Mouse (Mus musculus): ENCODE measurements at regions not wholly inside any gene's neighbourhood (a gene's known extent, or its start where the extent isn't known, plus 50 kb on each side); places are given as distances from the start of the nearest gene placed in this dataset.

GRCm38 (mm10) chr14:68447240-68447923 is 846.7 kb downstream of the Synb start:
- no peak for DNase-seq

GRCm38 (mm10) chr14:68433326-68433725 is 860.8 kb downstream of the Synb start:
- no peak for DNase-seq

- no peak for DNase-seq
These were observed 862.0 kb downstream of the Synb start for GRCm38 (mm10) chr14:68432111-68432510.

GRCm38 (mm10) chr14:68427235-68427634 is 866.9 kb downstream of the Synb start:
- no peak for DNase-seq

GRCm38 (mm10) chr14:68392440-68392839 is 901.7 kb downstream of the Synb start:
- DNase-seq, result no peak

- DNase-seq, result no peak
These were observed 902.2 kb downstream of the Synb start for GRCm38 (mm10) chr14:68391875-68392274.

- DNase-seq, result no peak
These were observed 912.4 kb downstream of the Synb start for GRCm38 (mm10) chr14:68381741-68382140.

GRCm38 (mm10) chr14:68367696-68368095 is 926.4 kb downstream of the Synb start:
- DNase-seq, result no peak

- no peak for DNase-seq
These were observed 930.2 kb downstream of the Synb start for GRCm38 (mm10) chr14:68363892-68364291.

GRCm38 (mm10) chr14:68361998-68362397 is 932.1 kb downstream of the Synb start:
- DNase-seq, result no peak

GRCm38 (mm10) chr14:68361481-68361880 is 932.6 kb downstream of the Synb start:
- DNase-seq, result no peak

GRCm38 (mm10) chr14:68356396-68356795 is 937.7 kb downstream of the Synb start:
- DNase-seq, result no peak

- DNase-seq, result no peak
These were observed 938.6 kb downstream of the Synb start for GRCm38 (mm10) chr14:68355462-68355905.

- no peak for DNase-seq
These were observed 948.6 kb downstream of the Synb start for GRCm38 (mm10) chr14:68345527-68345926.

GRCm38 (mm10) chr14:68344715-68345114 is 949.4 kb downstream of the Synb start:
- DNase-seq, result no peak

GRCm38 (mm10) chr14:68338440-68338839 is 955.7 kb downstream of the Synb start:
- DNase-seq, result no peak

- DNase-seq, result no peak
These were observed 969.0 kb downstream of the Synb start for GRCm38 (mm10) chr14:68325061-68325460.

- DNase-seq, result peak; percentile 74
These were observed 971.1 kb downstream of the Synb start for GRCm38 (mm10) chr14:68323008-68323407.

GRCm38 (mm10) chr14:68307973-68308660 is 986.0 kb downstream of the Synb start:
- DNase-seq, result no peak

GRCm38 (mm10) chr14:68305166-68305565 is 988.9 kb downstream of the Synb start:
- DNase-seq, result no peak

- no peak for DNase-seq
These were observed 992.4 kb downstream of the Synb start for GRCm38 (mm10) chr14:68301710-68302109.

GRCm38 (mm10) chr14:68285546-68285945 is 1008.6 kb downstream of the Synb start:
- no peak for DNase-seq

GRCm38 (mm10) chr14:68261436-68261835 is 1032.7 kb downstream of the Synb start:
- no peak for DNase-seq

GRCm38 (mm10) chr14:68246966-68247365 is 1047.1 kb downstream of the Synb start:
- DNase-seq, result no peak

GRCm38 (mm10) chr14:68240146-68240545 is 1054.0 kb downstream of the Synb start:
- no peak for DNase-seq
